Mouse (Mus musculus) MEL (cell line): ENCODE measurements at regions not wholly inside any gene's neighbourhood (a gene's known extent, or its start where the extent isn't known, plus 50 kb on each side); places are given as distances from the start of the nearest gene placed in this dataset.

Experiments
- CTCF ChIP-seq, 3 experiments: IDR thresholded peaks in 2 of 3; conservative IDR thresholded peaks in 1 of 3; 2 replicates each; pipeline ENCODE4 v1.5.1; 2011 to 2012; ENCODE audit warnings: low read length in 3 of 3, low read depth in 2 of 3, mild to moderate bottlenecking in 2 of 3, improper control_type of control experiment in 1 of 3, inconsistent platforms in 1 of 3, mixed read lengths in 1 of 3, moderate library complexity in 1 of 3; ENCODE audit not compliant: control insufficient read depth in 1 of 3, insufficient read depth in 1 of 3, poor library complexity in 1 of 3, severe bottlenecking in 1 of 3
- MAZ ChIP-seq: IDR thresholded peaks from 2 replicates; pipeline ENCODE4 v1.6.1; 2012; ENCODE audit warnings: low read depth, mild to moderate bottlenecking, inconsistent platforms, low read length, improper control_type of control experiment

GRCm38 (mm10) chr3:63613652-63614051 is 130.0 kb upstream of the Gm34302 start:
- TF ChIP-seq CTCF (IDR thresholded peaks at IDR 0.05 in 2 of 3, conservative IDR thresholded peaks at IDR 0.05 in 1 of 3; ENCODE audit: control insufficient read depth in 1 of 3, insufficient read depth in 1 of 3, low read depth in 2 of 3, low read length in 3 of 3, poor library complexity in 1 of 3, severe bottlenecking in 1 of 3), result no peak
- TF ChIP-seq MAZ, result no peak
